Mouse (Mus musculus): ENCODE measurements at regions not wholly inside any gene's neighbourhood (a gene's known extent, or its start where the extent isn't known, plus 50 kb on each side); places are given as distances from the start of the nearest gene placed in this dataset.

DNA sequence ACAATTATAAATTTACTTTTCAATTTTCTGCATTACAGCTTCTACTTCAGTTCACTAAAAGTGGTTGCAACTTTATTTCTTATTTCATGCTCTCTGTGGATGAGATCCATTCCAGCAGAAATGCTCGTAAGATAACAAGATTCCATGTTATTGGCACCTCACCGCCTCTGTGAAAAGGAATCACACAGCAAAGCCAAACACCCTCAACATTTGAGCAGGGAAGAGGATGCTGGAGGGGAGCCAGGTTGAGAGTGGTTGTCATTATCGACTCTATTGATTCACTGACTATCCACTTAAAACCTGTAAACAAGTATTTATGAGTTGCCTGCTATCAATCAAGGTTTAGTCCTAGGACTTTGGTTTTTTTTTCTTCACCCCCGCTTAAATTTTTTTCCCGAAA lies 261.1 kb upstream of the Ccdc54 start:
- no peak for DNase-seq (ENCODE audit: low spot score in 2 of 2)

DNA sequence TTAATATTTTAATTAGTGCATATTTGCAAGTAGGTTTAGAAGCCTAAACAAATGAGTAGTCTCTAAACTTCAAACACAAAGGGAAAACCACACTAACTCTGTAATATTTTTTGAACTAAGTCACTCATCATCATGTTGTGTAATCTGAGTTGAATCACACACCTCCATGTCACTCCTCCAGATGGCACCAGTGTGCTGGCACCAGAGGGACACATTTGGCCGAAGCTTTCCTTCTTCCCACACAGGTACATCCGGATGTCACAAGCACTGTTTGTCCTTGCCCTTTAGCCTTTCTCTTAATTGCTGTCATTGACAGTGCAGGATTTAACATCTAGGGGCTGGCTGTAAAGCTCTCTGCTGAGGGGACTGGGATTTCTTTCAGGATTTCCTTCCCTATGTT lies 256.7 kb upstream of the Ccdc54 start:
- DNase-seq (ENCODE audit: low spot score in 2 of 2), result no peak

DNA sequence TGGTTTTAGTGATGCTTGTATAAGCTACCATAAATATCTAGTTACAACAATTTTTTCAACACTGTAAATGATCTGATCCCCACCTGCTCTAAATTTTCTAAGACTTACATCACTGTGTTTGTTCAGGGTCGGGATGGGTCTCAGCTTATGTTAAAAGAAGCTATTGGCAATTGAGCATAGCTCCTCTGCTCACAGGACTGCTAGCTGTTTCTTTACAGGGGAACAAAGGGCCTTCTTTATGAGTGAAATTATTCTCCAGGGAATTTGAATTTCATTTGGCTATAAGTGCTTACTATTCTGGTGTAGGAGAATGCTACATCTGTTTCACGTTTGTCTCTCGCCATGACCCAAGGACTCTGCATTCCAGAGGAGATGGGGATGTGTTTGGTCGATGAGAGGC lies 255.6 kb upstream of the Ccdc54 start:
- DNase-seq (ENCODE audit: low spot score in 2 of 2), result no peak

DNA sequence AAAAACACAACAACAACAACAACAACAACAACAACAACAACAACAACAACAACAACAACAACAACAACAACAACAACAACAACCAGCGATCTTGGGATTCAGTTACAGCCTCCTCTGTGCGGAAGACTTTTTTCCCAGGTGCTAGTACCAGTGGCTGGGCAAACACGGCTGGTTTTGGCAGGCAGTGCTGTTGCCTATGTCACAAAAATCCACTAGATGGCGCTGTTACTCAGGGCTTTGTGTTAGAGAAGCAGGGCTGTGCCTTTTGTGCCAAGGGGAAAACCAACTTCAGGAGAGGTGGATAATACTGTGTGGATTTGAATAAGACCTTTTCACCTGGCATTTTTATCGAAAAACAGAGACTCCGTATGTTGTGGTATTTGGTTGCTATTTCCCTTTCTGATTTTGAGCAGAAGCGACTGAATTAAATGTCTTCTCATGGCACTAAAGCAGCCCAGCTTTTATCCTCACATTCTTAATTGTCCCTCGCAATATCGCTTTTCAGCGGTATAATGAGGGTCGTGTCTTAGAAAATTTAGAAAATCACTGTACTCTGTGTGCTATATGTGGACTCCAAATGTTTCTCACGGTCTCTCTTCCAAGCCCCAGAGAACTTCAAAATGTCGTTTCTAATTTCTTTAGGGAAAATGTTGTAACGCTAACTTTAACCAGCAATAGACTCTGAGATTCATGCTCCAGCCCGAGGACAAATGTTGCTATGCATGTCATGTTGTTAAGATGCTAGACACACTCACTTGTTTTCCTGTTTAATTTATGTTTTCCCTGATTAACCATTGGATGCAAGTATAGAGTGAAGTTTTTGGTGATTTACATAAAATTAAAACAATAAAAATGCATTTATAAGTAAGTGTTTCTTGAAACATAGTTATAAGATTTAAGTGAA lies 251.0 kb upstream of the Ccdc54 start:
- DNase-seq (ENCODE audit: low spot score in 2 of 2), result peak; percentile 50 to 72

DNA sequence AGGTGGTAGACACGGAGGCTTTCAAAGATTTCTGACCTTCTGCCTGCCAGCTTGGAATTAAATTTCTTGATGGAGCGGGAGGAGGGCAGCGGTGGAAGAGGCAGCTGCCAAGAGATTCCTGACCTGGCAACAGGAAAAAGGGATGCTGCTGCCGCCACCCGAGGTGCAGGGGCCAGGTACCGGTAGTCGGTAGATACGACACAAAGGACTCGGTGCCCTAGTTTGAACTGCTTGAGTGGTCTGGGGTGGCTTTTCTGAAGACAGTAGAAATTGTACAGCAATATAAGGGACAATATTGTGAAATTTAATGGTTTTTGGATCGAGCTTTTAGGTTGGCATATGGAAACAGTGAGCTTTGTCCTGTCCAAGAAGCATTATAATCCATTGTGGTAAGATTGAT lies 250.3 kb upstream of the Ccdc54 start:
- DNase-seq (ENCODE audit: low spot score in 2 of 2), result no peak

DNA sequence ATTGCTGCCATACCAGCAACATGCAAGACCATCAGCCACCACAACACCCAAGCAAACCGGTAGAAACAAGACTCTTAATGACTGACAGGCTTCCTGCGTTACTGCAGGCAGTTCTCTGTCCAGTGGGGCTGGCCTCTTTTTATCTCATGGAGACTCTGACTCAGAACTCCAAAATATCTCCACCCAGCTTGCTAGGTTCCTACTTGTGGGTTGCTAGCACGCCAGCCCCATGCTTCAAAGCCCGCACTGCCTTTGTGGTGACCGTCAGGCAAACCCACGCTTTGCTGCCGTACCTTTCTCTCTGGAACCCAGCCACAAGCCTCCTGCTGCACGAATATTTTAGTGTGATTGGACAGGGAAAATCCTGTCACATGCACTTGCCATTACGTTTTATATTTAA lies 248.7 kb upstream of the Ccdc54 start:
- DNase-seq (ENCODE audit: low spot score in 2 of 2), result peak in 1 of 2 experiments; percentile 32

DNA sequence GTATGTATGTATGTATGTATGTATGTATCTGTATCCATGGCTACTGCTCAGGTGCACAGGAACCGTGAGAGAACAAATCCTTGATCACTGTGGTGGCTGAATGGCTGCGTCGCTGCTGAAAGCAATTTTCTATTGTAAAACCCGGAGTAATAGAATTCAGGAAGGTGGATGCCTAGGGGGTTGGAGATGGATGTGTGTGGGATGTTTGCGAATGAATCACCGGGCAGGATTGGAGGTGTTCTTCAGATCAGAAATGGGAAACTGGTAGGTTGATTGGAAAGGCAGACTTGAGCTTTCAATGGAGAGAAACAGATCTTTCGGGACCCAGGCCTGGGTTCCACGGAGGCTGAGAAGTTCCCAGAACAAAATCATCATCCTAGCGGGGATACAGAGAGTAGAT lies 246.5 kb upstream of the Ccdc54 start:
- no peak for DNase-seq (ENCODE audit: low spot score in 2 of 2)

DNA sequence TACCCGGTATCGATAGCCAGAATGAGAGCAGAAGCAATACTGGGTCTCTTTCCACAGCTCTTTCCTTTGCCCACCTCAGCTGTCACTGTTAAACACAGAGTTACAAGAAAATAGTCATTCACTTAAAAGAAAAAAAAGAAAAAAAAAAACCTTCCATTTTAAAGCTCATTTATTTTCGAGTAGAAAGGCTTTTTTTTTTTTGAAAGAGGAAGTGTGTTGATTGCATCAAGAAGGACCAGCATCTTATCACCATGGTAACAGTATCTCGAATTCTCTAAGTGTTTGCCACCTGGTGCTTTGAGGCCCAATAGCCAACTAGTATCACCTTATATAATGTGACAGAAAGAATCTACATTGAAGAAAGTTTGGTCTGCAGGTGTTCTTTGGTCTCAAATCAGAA lies 245.5 kb upstream of the Ccdc54 start:
- DNase-seq (ENCODE audit: low spot score in 2 of 2), result no peak

DNA sequence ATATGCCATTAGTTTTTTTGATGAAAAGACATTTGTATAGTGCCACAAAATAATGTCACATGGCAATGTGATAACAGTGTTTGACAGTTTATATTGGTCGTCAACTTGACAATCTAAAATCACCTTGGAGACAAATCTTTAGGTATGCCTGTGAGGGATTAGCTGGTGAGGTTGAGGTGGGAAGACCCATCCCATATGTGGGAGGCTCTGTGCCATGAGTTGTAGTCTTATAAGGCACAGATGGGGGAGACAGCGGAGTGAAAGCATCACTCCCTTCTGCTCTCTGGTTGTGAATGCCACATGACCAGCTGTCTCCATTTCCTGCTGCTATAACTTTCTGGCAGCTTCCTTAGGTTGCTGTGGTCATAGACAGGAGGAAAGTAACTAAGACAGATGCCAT lies 242.4 kb upstream of the Ccdc54 start:
- no peak for DNase-seq (ENCODE audit: low spot score in 2 of 2)

DNA sequence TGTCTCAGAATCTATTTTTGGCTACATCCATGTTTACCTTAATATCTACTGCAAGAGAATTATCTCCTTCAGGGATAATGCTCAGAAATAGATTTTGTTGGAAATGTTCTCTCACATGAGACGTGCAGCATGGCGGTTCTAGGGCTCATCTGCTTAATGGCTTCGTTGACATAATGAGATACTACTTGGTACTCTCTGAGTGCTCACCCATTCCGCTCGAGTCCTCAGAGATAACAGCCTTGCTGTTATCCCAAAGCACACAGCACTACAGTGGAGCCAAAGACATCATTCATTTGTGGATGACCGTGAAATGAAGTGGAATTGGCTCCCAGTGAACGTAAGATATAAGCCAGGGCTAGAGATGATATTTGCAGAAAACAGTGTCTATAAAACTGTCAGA lies 231.4 kb upstream of the Ccdc54 start:
- DNase-seq (ENCODE audit: low spot score in 2 of 2), result no peak

DNA sequence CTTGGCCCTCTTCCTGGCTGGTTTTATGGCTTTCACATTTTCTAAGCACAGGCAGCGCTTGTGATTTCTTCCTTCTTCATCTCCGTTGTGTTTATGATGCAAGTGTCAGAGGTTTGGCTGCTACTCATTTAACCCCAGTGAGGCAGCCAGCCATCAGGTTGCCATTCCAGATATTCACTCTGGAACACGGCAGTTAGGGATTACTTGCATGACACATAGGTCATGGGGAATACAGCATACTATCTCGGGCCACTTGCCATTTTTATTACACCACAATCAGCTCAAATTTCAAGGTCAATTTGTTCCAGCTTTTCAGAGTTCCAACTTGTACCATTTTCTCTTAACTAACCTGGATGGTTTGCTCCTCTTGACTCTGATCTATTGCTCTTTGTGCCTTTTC lies 223.7 kb upstream of the Ccdc54 start:
- no peak for DNase-seq (ENCODE audit: low spot score in 2 of 2)

DNA sequence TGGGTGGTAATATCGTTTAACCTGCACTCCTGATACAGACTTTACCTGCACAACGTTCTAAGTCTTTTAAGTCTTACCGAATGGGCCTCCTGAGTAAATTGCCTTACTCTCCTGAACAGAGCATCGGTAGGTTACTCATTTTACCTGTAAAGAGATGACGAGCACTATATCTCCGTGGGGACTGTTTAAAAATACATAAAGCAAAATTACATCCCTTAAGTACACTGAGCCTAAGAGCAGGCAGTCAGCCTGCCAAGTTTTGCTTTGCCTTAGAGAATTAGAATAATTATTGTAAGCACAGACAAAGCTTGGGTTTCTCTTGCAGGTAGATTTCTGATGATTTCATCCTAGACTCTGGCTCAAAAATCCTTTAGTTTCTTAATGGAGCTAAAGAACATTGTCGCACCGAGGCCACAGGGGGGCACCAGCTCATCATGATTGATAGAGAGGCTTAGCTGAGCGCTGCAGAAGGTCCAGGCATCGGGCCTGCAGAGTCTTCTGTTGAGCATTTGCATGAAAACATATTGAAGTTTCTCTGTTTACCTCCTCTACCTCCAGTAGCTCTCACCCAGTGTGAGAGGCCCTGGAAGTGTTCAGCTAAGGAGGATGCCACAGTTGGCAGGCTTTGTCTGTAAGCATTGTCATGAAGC lies 208.3 kb upstream of the Ccdc54 start:
- peak; percentile 27 to 49 for DNase-seq (ENCODE audit: low spot score in 2 of 2)

DNA sequence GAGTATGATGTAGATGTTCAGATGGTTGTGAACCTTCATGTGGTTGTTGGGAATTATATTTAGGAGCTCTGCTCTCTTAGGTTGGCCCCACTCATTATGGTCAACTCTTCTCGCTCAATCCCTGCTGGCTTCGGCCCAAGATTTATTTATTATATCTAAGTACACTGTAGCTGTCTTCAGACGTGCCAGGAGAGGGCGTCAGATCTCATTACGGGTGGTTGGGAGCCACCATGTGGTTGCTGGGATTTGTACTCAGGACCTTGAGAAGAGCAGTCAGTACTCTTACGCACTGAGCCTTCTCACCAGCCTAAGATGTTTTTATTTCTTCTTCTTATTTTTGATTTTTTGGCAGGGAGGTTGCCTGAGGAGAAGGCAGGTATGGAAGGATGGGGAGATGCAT lies 207.1 kb upstream of the Ccdc54 start:
- DNase-seq (ENCODE audit: low spot score in 2 of 2), result no peak

DNA sequence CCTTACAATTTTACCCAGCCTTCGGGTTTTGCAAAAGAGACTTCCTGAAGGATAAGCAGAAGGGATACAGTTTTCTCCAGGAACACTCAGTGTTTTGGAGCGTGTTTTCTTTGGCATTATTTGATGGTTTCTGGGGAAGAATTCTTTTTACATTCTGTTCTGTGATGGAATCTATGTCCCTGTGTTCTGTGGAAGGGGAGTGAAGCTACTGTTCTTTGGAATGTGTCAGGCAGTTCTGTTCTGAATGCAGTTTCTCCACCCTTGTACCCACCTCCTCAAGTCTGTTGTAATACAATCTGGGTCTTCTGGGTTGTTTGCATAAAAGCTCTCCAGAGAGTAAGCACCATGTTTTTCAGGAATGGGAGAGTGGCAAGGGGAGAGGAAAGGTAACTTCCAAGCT lies 202.0 kb upstream of the Ccdc54 start:
- no peak for DNase-seq (ENCODE audit: low spot score in 2 of 2)

DNA sequence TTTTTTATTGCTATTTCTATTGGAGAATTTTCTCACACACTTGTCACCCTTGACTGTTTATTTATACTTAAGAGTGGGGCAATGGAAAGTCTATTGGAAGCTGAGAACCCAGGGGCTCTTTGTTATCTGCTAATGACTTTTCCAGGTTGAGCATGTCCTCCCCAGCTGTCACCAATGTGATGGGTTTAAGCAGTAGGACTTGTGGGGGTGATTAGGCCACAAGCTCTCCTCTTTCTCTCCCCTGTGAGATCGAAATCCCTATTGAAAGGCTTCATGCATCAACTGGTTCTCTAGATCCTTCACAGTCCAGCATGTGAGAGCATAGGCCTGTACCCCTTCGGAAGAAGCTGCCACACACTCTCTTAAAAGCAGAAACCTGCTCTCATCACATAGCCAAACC lies 201.6 kb upstream of the Ccdc54 start:
- no peak for DNase-seq (ENCODE audit: low spot score in 2 of 2)

DNA sequence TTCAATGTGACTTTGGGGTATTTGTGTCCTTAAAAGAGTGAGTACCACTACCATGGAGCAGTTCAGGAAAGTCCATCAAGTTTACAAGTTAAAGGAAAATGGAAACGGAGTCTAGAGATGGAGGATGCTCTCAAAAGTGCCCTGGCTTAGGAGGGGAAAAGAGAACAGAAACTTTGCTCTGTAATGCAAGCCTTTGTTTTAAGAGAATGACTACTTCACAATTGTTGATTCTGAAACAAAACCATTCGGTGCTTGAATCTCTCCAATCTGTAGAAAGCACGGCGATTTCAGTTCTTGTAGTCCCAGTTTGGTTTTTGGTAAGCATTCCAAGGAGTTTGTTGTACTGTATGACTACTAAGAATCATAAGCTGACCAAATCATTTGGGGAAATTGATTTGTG lies 197.7 kb upstream of the Ccdc54 start:
- no peak for DNase-seq (ENCODE audit: low spot score in 2 of 2)

DNA sequence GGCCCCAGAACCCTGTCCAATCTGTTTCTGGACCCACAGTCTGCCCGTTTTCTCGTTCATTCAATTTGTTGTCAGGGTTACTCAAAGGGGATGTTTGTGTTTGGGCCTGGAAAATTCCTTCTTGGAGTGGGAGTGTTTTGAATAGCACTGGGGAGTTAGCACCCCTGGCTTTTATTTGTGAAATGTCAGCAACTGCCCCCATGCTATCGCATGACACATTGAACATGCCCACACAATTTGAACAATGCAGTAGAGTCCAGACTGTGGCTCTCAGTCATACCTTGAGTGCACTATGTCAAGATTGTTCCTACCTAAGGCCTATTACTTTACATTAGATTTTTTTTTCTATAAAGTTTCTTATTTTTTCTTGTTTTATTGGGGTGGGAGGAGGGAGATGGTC lies 195.2 kb upstream of the Ccdc54 start:
- no peak for DNase-seq (ENCODE audit: low spot score in 2 of 2)

DNA sequence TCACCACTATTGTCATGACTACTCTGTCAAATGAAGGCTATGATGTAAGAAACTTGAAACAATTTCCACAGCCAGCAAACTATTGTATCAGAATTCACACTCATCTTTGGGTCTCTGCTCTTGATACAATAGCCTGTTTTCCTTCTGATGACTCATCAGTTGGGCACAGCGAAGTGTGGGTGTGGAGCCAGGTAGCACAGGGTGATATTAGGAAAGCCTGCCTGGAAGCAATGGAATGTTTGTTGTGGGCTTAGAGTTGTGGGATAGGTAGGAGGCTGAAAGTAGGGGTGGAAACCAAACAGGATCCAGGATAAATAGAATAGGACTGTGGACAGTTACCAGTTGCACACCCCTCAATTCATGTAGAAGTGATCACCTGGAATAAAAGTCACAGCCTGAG lies 194.4 kb upstream of the Ccdc54 start:
- DNase-seq (ENCODE audit: low spot score in 2 of 2), result no peak

DNA sequence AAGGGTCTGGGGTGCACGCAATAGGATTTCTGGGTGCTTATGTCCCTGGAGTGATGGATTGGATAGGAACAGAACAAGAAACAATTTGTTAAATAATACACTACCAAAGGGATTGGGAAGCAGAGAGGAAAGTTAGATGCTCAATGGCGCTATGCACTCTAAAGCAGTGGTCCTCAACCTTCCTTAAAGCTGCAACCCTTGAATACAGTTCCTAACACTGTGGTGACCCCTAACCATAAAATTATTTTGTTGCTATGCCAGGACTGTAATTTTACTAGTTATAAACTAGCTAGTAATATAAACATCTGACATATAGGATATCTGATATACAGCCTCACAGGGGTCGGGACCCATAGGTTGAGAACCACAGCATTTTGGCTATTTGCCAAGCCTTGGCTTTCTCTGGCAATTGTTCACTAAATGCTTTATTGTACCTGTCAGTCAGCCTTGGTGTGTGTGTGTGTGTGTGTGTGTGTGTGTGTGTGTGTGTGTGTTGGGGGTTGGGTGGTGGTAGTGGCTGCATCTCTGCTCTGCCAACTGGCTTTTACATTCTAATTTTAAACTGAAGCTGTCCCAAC lies 193.8 kb upstream of the Ccdc54 start:
- DNase-seq (ENCODE audit: low spot score in 2 of 2), result no peak

DNA sequence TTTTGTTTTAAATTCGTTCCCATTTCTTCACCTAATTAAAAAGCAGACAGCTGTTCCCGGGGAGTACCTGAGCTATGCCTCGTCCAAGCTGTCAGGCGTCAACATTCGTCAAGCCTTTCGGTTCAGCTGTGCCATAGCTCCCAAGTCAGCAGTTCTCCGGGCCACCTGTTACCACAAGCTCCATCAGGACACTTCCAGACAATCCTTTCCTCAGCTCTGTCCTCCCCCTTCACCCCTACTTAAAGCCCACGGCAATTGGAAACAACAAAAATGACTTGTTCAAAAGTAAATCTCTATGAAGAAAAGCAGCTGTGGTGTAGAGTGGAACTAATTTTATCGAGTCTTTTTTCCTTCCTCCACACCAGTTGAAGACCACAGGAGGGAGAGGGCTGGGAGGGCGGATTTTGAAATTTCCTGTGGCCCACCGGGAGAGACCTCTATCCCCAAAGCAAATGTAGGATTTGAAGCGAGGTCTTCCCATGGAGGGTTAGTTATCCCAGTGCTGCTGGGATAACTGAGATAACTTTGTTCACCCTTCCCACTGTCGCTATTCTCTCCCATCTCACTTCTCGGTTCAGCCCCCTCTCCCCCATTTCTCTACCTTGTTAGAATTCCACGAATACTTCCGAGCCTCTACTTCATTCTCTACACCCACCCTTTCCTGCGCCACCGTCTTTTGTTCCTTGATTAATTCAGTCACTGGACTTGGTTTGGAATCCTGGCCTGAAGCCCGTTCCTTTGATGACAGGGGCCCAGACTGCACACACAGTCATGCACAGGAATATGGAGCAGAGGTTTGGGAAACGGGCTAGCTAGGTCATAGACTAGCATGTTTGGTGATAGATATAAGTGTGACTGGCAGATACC lies 193.1 kb upstream of the Ccdc54 start:
- no peak for DNase-seq (ENCODE audit: low spot score in 2 of 2)

DNA sequence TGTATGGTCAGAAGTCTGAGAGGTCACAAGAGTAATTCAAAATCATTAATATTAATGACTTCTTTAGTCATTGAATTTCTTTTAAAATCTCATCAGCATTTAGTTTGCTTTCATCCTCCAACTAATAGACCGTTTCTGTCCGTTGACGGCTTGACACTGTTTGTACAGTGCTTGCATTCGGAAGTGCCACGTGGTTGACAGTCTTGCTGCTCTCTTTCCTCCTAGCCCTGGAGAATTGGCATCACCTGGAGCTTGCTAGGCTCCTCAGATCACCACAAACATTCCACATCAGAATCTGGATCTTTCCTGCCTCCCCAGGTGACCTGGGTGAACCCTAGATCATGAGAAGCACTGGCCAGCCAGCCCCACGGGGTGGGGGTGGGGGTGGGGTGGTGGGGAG lies 192.3 kb upstream of the Ccdc54 start:
- no peak for DNase-seq (ENCODE audit: low spot score in 2 of 2)

All from right cerebral cortex, postnatal 36 days (tissue).